Mouse (Mus musculus): ENCODE measurements around the gene Ppp2r5b. TPM values are rescaled to one million over a fixed set of nuclear protein-coding genes. Genes with fewer than 3 reads are reported as not detected.

The Ppp2r5b gene
- total and polyA plus RNA-seq, 2 experiments from 2014 or later: 18.3 to 20.6 TPM

DNA sequence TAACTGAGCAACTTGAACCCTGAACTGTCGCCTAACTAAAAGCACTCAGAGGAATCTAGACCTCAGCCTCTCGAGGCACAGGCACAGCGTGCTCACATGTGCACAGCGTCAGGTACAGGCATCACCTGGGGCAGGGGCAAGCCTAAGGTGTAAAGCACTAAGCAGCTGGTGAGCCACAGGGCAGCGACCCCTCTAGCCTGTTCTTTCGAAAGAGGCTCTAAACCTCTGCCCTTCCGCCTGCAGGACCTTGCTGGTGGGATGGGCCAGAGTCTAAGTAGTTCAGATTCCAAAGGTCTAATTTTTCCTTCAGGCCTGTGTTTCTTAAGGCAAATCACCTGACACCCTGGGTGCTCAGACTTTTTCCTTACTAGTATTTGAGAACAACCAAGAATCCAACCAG is 36.4 kb upstream of the Ppp2r5b start:
- Histone ChIP-seq H3K4me3 (ENCODE audit: low read depth, low read length) (no peak overlapping the region), H3K4me1 (ENCODE audit: control insufficient read depth, insufficient read depth) (peaks cover 19% of the 10 kb centered on the region; the same call in 1 of the 2 replicates), H3K27me3 (ENCODE audit: control insufficient read depth, insufficient read depth, low read length) (peaks cover 5% of the 10 kb centered on the region; the same call in 1 of the 2 replicates), H3K9ac (replicated peaks; ENCODE audit: low read depth, low read length) (no peak overlapping the region), H3K36me3 (replicated peaks; ENCODE audit: control insufficient read depth, insufficient read depth, low read length) (no peaks in the 10 kb centered on the region), H3K9me3 (replicated peaks; ENCODE audit: control insufficient read depth, low read length) (no peaks in the 10 kb centered on the region), H3K27ac (ENCODE audit: low read depth) (no peak overlapping the region), H3K4me2 (ENCODE audit: low read depth, low read length) (no peak overlapping the region)
- WGBS: 77% methylated on average over 7 of the region's 7 CpGs
- ATAC-seq (ENCODE audit: insufficient read depth, low read depth): no peak
- TF ChIP-seq EP300 (IDR thresholded peaks at IDR 0.05; ENCODE audit: low read depth) (no peak), CTCF (IDR thresholded peaks at IDR 0.05; ENCODE audit: low read depth) (no peak)
- no peak for DNase-seq (ENCODE audit: low spot score)

DNA sequence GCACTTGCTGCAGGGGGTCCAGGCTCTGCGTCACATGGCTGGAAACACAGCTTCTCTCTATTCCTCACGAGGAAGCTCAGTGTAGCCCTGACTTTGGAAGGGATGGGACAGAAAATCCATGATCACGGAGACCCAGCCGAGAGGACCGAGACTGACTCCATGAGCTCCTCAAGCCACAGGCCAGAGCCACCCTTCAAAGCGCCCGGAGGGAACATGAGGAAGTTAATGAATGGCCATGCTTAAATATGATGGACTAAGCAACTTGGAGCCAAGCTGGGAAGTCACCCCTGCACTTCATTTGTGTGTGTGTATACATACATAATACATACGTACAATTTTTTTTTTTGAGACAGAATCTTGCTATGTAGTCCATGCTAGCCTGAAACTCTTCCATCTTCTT is 35.5 kb upstream of the Ppp2r5b start:
- 59% methylated on average over 8 of the region's 8 CpGs for WGBS
- TF ChIP-seq EP300 (IDR thresholded peaks at IDR 0.05; ENCODE audit: low read depth) (no peak), CTCF (IDR thresholded peaks at IDR 0.05; ENCODE audit: low read depth) (no peak)
- Histone ChIP-seq H3K36me3 (replicated peaks; ENCODE audit: control insufficient read depth, insufficient read depth, low read length) (no peaks in the 10 kb centered on the region), H3K27me3 (ENCODE audit: control insufficient read depth, insufficient read depth, low read length) (peaks cover 5% of the 10 kb centered on the region; the same call in 1 of the 2 replicates), H3K9ac (replicated peaks; ENCODE audit: low read depth, low read length) (no peak overlapping the region), H3K9me3 (replicated peaks; ENCODE audit: control insufficient read depth, low read length) (no peaks in the 10 kb centered on the region), H3K27ac (ENCODE audit: low read depth) (no peak overlapping the region), H3K4me1 (ENCODE audit: control insufficient read depth, insufficient read depth) (peaks cover 19% of the 10 kb centered on the region; the same call in 1 of the 2 replicates), H3K4me3 (ENCODE audit: low read depth, low read length) (no peak overlapping the region), H3K4me2 (ENCODE audit: low read depth, low read length) (no peak overlapping the region)
- ATAC-seq (ENCODE audit: insufficient read depth, low read depth) (no peak), DNase-seq (ENCODE audit: low spot score) (no peak)

- no peak for ATAC-seq (ENCODE audit: insufficient read depth, low read depth)
Observed at GRCm38 (mm10) chr19:6270661-6271060, 35.0 kb upstream of the Ppp2r5b start.

GRCm38 (mm10) chr19:6269798-6270475 is 34.3 kb upstream of the Ppp2r5b start:
- no peak overlapping the region for H3K4me2 ChIP-seq (ENCODE audit: low read depth, low read length)
- no peak for ATAC-seq (ENCODE audit: insufficient read depth, low read depth)
- DNase-seq (ENCODE audit: low spot score): no peak
- H3K4me1 ChIP-seq (ENCODE audit: control insufficient read depth, insufficient read depth): peaks cover 12% of the 10 kb centered on the region; the same call in 1 of the 2 replicates
- H3K4me3 ChIP-seq (ENCODE audit: low read depth, low read length): no peak overlapping the region
- no peak for TF ChIP-seq CTCF (IDR thresholded peaks at IDR 0.05; ENCODE audit: low read depth)
- TF ChIP-seq EP300 (IDR thresholded peaks at IDR 0.05; ENCODE audit: low read depth): no peak
- WGBS: 89% methylated on average over 8 of the region's 8 CpGs
- no peaks in the 10 kb centered on the region for H3K9me3 ChIP-seq (replicated peaks; ENCODE audit: control insufficient read depth, low read length)
- no peak overlapping the region for H3K9ac ChIP-seq (replicated peaks; ENCODE audit: low read depth, low read length)
- peaks cover 5% of the 10 kb centered on the region; the same call in 1 of the 2 replicates for H3K27me3 ChIP-seq (ENCODE audit: control insufficient read depth, insufficient read depth, low read length)
- no peaks in the 10 kb centered on the region for H3K36me3 ChIP-seq (replicated peaks; ENCODE audit: control insufficient read depth, insufficient read depth, low read length)
- no peak overlapping the region for H3K27ac ChIP-seq (ENCODE audit: low read depth)

More at GRCm38 (mm10) chr19:6270661-6271060, 35.0 kb upstream of the Ppp2r5b start:
- 61% methylated on average over 9 of the region's 9 CpGs for WGBS
- Histone ChIP-seq H3K27me3 (ENCODE audit: control insufficient read depth, insufficient read depth, low read length) (peaks cover 5% of the 10 kb centered on the region; the same call in 1 of the 2 replicates), H3K9ac (replicated peaks; ENCODE audit: low read depth, low read length) (no peak overlapping the region), H3K4me3 (ENCODE audit: low read depth, low read length) (no peak overlapping the region), H3K36me3 (replicated peaks; ENCODE audit: control insufficient read depth, insufficient read depth, low read length) (no peaks in the 10 kb centered on the region), H3K4me1 (ENCODE audit: control insufficient read depth, insufficient read depth) (peaks cover 13% of the 10 kb centered on the region; the same call in 1 of the 2 replicates), H3K4me2 (ENCODE audit: low read depth, low read length) (no peak overlapping the region), H3K27ac (ENCODE audit: low read depth) (no peak overlapping the region), H3K9me3 (replicated peaks; ENCODE audit: control insufficient read depth, low read length) (no peaks in the 10 kb centered on the region)
- no peak for DNase-seq (ENCODE audit: low spot score)
- TF ChIP-seq EP300 (IDR thresholded peaks at IDR 0.05; ENCODE audit: low read depth): no peak
- no peak for TF ChIP-seq CTCF (IDR thresholded peaks at IDR 0.05; ENCODE audit: low read depth)

DNA sequence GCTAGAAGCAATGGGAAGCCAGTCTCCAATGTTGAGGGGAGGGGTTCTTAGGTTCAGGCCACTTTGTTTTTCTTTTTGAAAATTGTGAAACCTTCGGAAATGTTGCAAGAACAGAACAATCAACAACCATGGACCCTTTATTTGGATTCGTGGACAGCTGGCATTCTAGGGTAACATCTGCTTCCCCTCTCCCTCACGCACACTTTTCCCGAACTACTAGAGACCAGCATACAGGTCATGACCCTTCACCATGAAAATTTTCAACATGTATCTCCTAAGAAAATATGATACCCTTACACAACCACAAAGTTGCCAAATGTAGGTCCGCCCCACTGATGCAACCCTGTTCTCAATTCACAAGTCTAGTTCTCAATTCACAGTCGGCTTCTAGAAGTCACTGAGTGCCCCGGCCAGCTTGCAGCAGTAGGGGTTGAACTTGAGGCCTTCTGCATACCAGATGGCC is 33.0 kb upstream of the Ppp2r5b start:
- no peak for TF ChIP-seq CTCF (IDR thresholded peaks at IDR 0.05; ENCODE audit: low read depth)
- TF ChIP-seq EP300 (IDR thresholded peaks at IDR 0.05; ENCODE audit: low read depth): no peak
- WGBS: 81% methylated on average over 7 of the region's 7 CpGs
- H3K9ac ChIP-seq (replicated peaks; ENCODE audit: low read depth, low read length): no peak overlapping the region
- no peak for DNase-seq (ENCODE audit: low spot score)
- ATAC-seq (ENCODE audit: insufficient read depth, low read depth): no peak
- H3K27me3 ChIP-seq (ENCODE audit: control insufficient read depth, insufficient read depth, low read length): peaks cover 5% of the 10 kb centered on the region; the same call in 1 of the 2 replicates
- no peaks in the 10 kb centered on the region for H3K9me3 ChIP-seq (replicated peaks; ENCODE audit: control insufficient read depth, low read length)
- H3K27ac ChIP-seq (ENCODE audit: low read depth): no peak overlapping the region
- H3K4me1 ChIP-seq (ENCODE audit: control insufficient read depth, insufficient read depth): peaks cover 7% of the 10 kb centered on the region; the same call in 1 of the 2 replicates
- H3K4me2 ChIP-seq (ENCODE audit: low read depth, low read length): no peak overlapping the region
- H3K36me3 ChIP-seq (replicated peaks; ENCODE audit: control insufficient read depth, insufficient read depth, low read length): no peaks in the 10 kb centered on the region
- no peak overlapping the region for H3K4me3 ChIP-seq (ENCODE audit: low read depth, low read length)
